Mouse (Mus musculus): ENCODE measurements around the gene Bcl3.
"Not testable (repeated sequence)": the region's sequence is repeated elsewhere in the genome, so short reads cannot be mapped to it uniquely, and the experiment has no call there.

The Bcl3 gene

GRCm38 (mm10) chr7:19800764-19801163 lies 21.8 kb downstream of the Bcl3 start:
- peak; percentile 53 to 54 for DNase-seq

GRCm38 (mm10) chr7:19796697-19797588 lies 25.6 kb downstream of the Bcl3 start, which contains the start of gene Cblc:
Gene Cblc, minus strand, starts transcription at chr7:19796809.
- DNase-seq: peak; percentile 77 to 78

- no peak for DNase-seq
Observed at GRCm38 (mm10) chr7:19796254-19796653, 26.3 kb downstream of the Bcl3 start.

- DNase-seq: no peak
Observed at GRCm38 (mm10) chr7:19795236-19795635, 27.3 kb downstream of the Bcl3 start.

GRCm38 (mm10) chr7:19792701-19793630 lies 29.6 kb downstream of the Bcl3 start:
- DNase-seq: no peak

GRCm38 (mm10) chr7:19791504-19791903 lies 31.1 kb downstream of the Bcl3 start:
- not testable (repeated sequence) for DNase-seq

- peak; percentile 96 to 98 for DNase-seq
Observed at GRCm38 (mm10) chr7:19789904-19790347, 32.6 kb downstream of the Bcl3 start.

- no peak for DNase-seq
Observed at GRCm38 (mm10) chr7:19785874-19786458, 36.6 kb downstream of the Bcl3 start.

- no peak for DNase-seq
Observed at GRCm38 (mm10) chr7:19784764-19785535, 37.6 kb downstream of the Bcl3 start.

- DNase-seq: no peak
Observed at GRCm38 (mm10) chr7:19783630-19784029, 38.9 kb downstream of the Bcl3 start.

- peak in 1 of 2 experiments; percentile 22 for DNase-seq
Observed at GRCm38 (mm10) chr7:19782645-19783044, 39.9 kb downstream of the Bcl3 start.

GRCm38 (mm10) chr7:19781741-19782140 lies 40.8 kb downstream of the Bcl3 start:
- DNase-seq: no peak

GRCm38 (mm10) chr7:19779903-19780302 lies 42.7 kb downstream of the Bcl3 start:
- DNase-seq: no peak

- DNase-seq: no peak
Observed at GRCm38 (mm10) chr7:19778645-19779044, 43.9 kb downstream of the Bcl3 start.

GRCm38 (mm10) chr7:19777049-19777723 lies 45.4 kb downstream of the Bcl3 start:
- DNase-seq: peak; percentile 30 to 43

GRCm38 (mm10) chr7:19771682-19772081 lies 50.9 kb downstream of the Bcl3 start:
- no peak for DNase-seq

- DNase-seq: no peak
Observed at GRCm38 (mm10) chr7:19770984-19771391, 51.6 kb downstream of the Bcl3 start, which contains the start of gene Bcam. Gene Bcam, minus strand, starts transcription at chr7:19771016.

GRCm38 (mm10) chr7:19770375-19770754 lies 52.2 kb downstream of the Bcl3 start:
- DNase-seq: peak; percentile 68 to 79

GRCm38 (mm10) chr7:19769434-19770374 lies 52.9 kb downstream of the Bcl3 start:
- no peak for DNase-seq

- no peak for DNase-seq
Observed at GRCm38 (mm10) chr7:19769001-19769400, 53.6 kb downstream of the Bcl3 start.
